Mouse (Mus musculus): ENCODE results near the gene Spata33. TPM values are rescaled to one million over a fixed set of nuclear protein-coding genes. Genes with fewer than 3 reads are reported as not detected.
"Not testable (repeated sequence)": the region's sequence is repeated elsewhere in the genome, so short reads cannot be mapped to it uniquely, and the experiment has no call there.

The Spata33 gene
- polyA plus RNA-seq, 1 experiment from 2014 or later, result 5.0 TPM

DNA sequence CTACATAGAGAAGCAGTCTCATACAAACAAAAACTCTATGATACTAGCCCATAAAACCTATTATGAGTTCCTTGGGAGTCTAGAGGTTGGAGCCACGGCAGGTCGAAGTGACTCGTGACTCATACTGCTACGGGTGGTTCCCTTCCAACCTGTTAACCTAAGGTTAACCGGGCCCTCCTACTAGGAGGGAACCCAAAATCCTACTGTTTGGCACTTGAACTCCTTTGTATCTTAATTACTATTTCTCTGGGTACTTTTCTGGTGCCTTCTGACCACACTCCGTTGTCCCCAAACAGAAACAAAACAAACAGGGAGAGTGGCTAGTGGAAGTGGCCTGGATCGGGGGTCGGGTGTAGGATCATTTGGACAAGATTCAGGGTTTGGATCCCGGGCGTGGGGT lies 756 bp upstream of the Spata33 start:
- no peak for ATAC-seq (replicated peaks)
- H3K9me3 ChIP-seq, result no peaks in the 10 kb centered on the region
- peak overlapping the region; percentile 95 for H3K4me2 ChIP-seq (replicated peaks)
- H3K27ac ChIP-seq (replicated peaks), result no peak overlapping the region
- H3K4me1 ChIP-seq, result peaks cover 21% of the 10 kb centered on the region
- H3K27me3 ChIP-seq, result no peaks in the 10 kb centered on the region
- 53% methylated on average over 10 of the region's 10 CpGs for WGBS
- peaks cover 32% of the 10 kb centered on the region for H3K36me3 ChIP-seq
- H3K9ac ChIP-seq (replicated peaks), result peak overlapping the region; percentile 94
- H3K4me3 ChIP-seq, result peak overlapping the region; percentile 89

GRCm38 (mm10) chr8:123213118-123213772 lies 613 bp downstream of the Spata33 start:
- H3K4me3 ChIP-seq, result peak overlapping the region; percentile 89
- peak overlapping the region; percentile 95 for H3K4me2 ChIP-seq (replicated peaks)
- H3K27me3 ChIP-seq, result no peaks in the 10 kb centered on the region
- H3K36me3 ChIP-seq, result peaks cover 19% of the 10 kb centered on the region
- peak overlapping the region; percentile 94 for H3K9ac ChIP-seq (replicated peaks)
- H3K4me1 ChIP-seq, result peaks cover 21% of the 10 kb centered on the region
- H3K27ac ChIP-seq (replicated peaks), result no peak overlapping the region
- H3K9me3 ChIP-seq, result no peaks in the 10 kb centered on the region
- WGBS, result 20% methylated on average over 22 of the region's 22 CpGs
- ATAC-seq (replicated peaks), result no peak; the same call in 1 of the 2 replicates

DNA sequence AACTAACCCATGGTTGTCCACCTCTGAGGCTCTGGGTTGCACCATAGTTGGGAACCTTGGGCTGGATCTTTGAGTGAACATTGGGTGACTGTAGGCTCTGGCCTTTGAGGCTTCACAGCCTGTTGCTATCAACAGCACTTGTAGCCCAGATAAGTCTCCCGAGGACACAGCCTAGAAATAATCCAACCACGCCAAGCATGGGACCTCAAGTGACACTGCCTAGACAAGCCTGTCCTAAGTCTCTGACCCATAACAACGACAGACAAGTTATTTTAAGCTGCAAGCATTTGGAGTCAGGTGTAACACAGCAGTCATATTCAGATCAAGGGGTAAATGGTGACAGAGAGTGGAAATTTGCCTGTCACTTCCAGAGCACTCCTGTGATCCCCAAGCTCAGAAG lies 2.8 kb downstream of the Spata33 start:
- Histone ChIP-seq H3K9me3 (no peaks in the 10 kb centered on the region), H3K9ac (replicated peaks) (no peak overlapping the region), H3K36me3 (no peaks in the 10 kb centered on the region), H3K4me3 (no peak overlapping the region), H3K4me1 (peaks cover 21% of the 10 kb centered on the region), H3K27me3 (no peaks in the 10 kb centered on the region), H3K4me2 (replicated peaks) (no peak overlapping the region), H3K27ac (replicated peaks) (no peak overlapping the region)
- no peak for ATAC-seq (replicated peaks)
- 80% methylated on average over 3 of the region's 3 CpGs for WGBS

DNA sequence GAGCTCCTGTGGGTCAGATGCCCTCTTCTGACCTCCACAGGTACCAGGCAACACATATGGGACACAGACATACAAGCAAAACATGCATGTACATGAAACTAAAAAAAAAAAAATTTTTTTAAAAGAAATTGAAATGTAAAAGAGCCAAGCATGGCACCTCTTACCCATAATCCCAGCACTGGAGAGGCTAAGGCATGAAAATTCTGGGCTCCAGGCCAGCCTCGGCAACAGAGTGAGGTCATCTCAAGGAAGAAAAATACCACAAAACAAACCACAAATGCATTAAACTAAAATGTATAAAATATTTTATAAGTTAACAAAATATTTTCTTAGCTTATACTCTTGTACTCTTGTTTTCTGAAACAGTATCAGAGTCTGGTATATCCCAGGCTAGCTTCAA lies 8.3 kb downstream of the Spata33 start:
- Histone ChIP-seq H3K4me2 (replicated peaks) (no peak overlapping the region), H3K4me1 (peaks cover 17% of the 10 kb centered on the region), H3K9ac (replicated peaks) (no peak overlapping the region), H3K27me3 (no peaks in the 10 kb centered on the region), H3K27ac (replicated peaks) (no peak overlapping the region), H3K9me3 (no peaks in the 10 kb centered on the region), H3K4me3 (no peak overlapping the region), H3K36me3 (no peaks in the 10 kb centered on the region)
- WGBS, result 73% methylated on average over 1 of the region's 1 CpGs
- no peak for ATAC-seq (replicated peaks)

DNA sequence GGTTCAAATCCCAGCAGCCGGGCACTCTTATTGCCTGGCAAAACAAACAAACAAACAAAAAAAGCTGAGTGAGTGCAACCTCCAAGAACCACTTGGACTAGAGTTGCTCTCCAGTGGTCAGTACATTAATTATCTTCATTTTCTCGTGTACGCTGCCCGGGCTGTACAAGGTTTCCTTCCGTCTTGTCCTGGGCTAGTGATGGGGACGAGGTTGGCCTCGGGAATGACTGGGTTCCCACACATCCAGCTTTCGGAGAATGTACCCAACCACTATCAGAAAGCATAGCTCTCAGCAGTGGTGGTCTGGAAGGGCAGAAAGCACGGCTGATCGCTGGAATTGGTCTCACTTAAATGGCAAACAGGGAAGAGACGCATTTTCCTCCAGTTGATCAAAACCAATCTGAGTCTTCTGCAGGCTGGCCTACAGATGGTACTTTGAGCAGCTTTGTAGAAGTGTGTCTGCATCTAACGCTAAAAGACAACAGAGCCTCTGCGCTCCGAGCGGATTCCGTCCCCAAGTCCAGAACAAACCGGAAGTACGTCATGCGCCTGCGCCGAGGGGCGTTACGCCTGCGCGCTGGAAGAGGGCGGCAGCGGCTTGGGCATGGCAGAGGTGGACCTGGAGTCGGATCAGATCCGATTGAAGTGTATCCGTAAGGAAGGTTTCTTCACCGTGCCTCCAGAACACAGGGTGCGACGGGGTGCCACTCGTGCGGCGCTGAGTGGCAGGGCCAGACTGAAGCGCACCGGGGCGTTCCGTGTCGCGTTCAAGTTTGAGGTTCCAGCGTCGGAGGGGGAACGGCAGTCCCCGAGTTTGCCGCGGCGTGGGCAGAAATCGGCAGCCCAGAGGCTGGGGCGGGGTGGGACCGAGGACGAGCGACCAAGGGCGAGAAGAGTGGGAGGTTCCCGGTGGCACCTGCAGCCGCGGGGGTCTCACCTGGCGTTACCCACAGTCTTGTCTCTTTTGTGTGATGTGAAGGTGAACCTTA lies 11.9 kb downstream of the Spata33 start, which contains the start of gene Cdk10:
Cdk10 (plus strand) TSS at position 565 of the 989 bp plus-strand sequence.
- ATAC-seq (replicated peaks), result peak; percentile 93
- peak within 1 kb of the TSS; percentile 84 for H3K27ac ChIP-seq (replicated peaks)
- WGBS, result 4% methylated on average over 59 of the region's 59 CpGs
- peaks cover 17% of the 10 kb centered on the region for H3K4me1 ChIP-seq
- no peaks in the 10 kb centered on the region for H3K27me3 ChIP-seq
- no peaks in the 10 kb centered on the region for H3K9me3 ChIP-seq
- H3K36me3 ChIP-seq, result 0 out of 2 replicates have a peak, but pooled peaks cover 16% of the 10 kb centered on the region
- H3K4me2 ChIP-seq (replicated peaks), result peak within 1 kb of the TSS; percentile 98
- H3K9ac ChIP-seq (replicated peaks), result peak within 1 kb of the TSS; percentile 83
- H3K4me3 ChIP-seq, result peak within 1 kb of the TSS; percentile 83

GRCm38 (mm10) chr8:123228416-123228815 lies 15.8 kb downstream of the Spata33 start:
- Histone ChIP-seq H3K27ac (replicated peaks) (no peak overlapping the region), H3K9me3 (no peaks in the 10 kb centered on the region), H3K4me1 (peaks cover 17% of the 10 kb centered on the region), H3K36me3 (0 out of 2 replicates have a peak, but pooled peaks cover 20% of the 10 kb centered on the region), H3K4me2 (replicated peaks) (no peak overlapping the region), H3K4me3 (no peak overlapping the region), H3K9ac (replicated peaks) (no peak overlapping the region), H3K27me3 (no peaks in the 10 kb centered on the region)
- no peak for ATAC-seq (replicated peaks)
- 100% methylated on average over 1 of the region's 1 CpGs for WGBS

GRCm38 (mm10) chr8:123230326-123230725 lies 17.7 kb downstream of the Spata33 start:
- H3K9me3 ChIP-seq; H3K4me2 ChIP-seq (replicated peaks); ATAC-seq (replicated peaks); H3K9ac ChIP-seq (replicated peaks); H3K27ac ChIP-seq (replicated peaks); H3K4me3 ChIP-seq: not testable (repeated sequence)
- 0 out of 2 replicates have a peak, but pooled peaks cover 20% of the 10 kb centered on the region for H3K36me3 ChIP-seq
- H3K4me1 ChIP-seq, result peaks cover 15% of the 10 kb centered on the region
- WGBS, result 85% methylated on average over 11 of the region's 11 CpGs
- peaks cover 14% of the 10 kb centered on the region for H3K27me3 ChIP-seq

DNA sequence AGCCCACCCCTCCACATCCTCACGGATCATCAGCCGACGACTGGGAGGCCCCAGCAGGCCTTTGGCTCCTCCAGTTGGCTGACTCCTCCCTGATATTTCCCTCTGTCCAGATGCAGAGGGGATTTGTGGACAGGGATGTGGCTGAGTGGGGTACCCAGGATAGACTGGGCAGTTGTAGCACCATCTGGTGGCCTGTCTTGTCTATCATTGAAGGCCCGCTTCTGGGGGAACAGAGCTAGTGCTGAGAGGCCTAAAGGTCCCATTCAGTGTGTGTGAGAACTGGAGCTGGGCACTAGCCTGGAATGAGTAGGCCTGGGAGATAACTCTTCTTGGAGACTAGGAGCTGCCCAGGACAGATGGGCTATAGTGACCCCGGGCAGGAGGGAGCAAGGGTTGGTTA lies 19.1 kb downstream of the Spata33 start:
- Histone ChIP-seq H3K9me3 (no peaks in the 10 kb centered on the region), H3K27ac (replicated peaks) (no peak overlapping the region), H3K9ac (replicated peaks) (no peak overlapping the region), H3K4me3 (no peak overlapping the region), H3K36me3 (0 out of 2 replicates have a peak, but pooled peaks cover 20% of the 10 kb centered on the region), H3K4me1 (peaks cover 20% of the 10 kb centered on the region), H3K4me2 (replicated peaks) (no peak overlapping the region), H3K27me3 (peaks cover 24% of the 10 kb centered on the region)
- no peak for ATAC-seq (replicated peaks)
- 50% methylated on average over 5 of the region's 5 CpGs for WGBS

GRCm38 (mm10) chr8:123232553-123232952 lies 19.9 kb downstream of the Spata33 start:
- Histone ChIP-seq H3K9me3 (no peaks in the 10 kb centered on the region), H3K36me3 (0 out of 2 replicates have a peak, but pooled peaks cover 13% of the 10 kb centered on the region), H3K9ac (replicated peaks) (no peak overlapping the region), H3K4me1 (peaks cover 20% of the 10 kb centered on the region), H3K4me3 (no peak overlapping the region), H3K27ac (replicated peaks) (no peak overlapping the region), H3K4me2 (replicated peaks) (no peak overlapping the region), H3K27me3 (peaks cover 28% of the 10 kb centered on the region)
- no peak for ATAC-seq (replicated peaks)
- WGBS, result 42% methylated on average over 7 of the region's 7 CpGs

GRCm38 (mm10) chr8:123233300-123233699 lies 20.7 kb downstream of the Spata33 start:
- Histone ChIP-seq H3K27ac (replicated peaks) (no peak overlapping the region), H3K36me3 (0 out of 2 replicates have a peak, but pooled peaks cover 11% of the 10 kb centered on the region), H3K4me2 (replicated peaks) (no peak overlapping the region), H3K4me1 (peaks cover 20% of the 10 kb centered on the region), H3K4me3 (no peak overlapping the region), H3K9me3 (no peaks in the 10 kb centered on the region), H3K9ac (replicated peaks) (no peak overlapping the region), H3K27me3 (peaks cover 28% of the 10 kb centered on the region)
- 60% methylated on average over 13 of the region's 13 CpGs for WGBS
- no peak for ATAC-seq (replicated peaks)

GRCm38 (mm10) chr8:123233760-123234159 lies 21.1 kb downstream of the Spata33 start:
- Histone ChIP-seq H3K4me3 (no peak overlapping the region), H3K4me1 (peaks cover 20% of the 10 kb centered on the region), H3K9ac (replicated peaks) (no peak overlapping the region), H3K36me3 (0 out of 2 replicates have a peak, but pooled peaks cover 9% of the 10 kb centered on the region), H3K9me3 (no peaks in the 10 kb centered on the region), H3K27me3 (peaks cover 28% of the 10 kb centered on the region), H3K27ac (replicated peaks) (no peak overlapping the region), H3K4me2 (replicated peaks) (no peak overlapping the region)
- no peak for ATAC-seq (replicated peaks)
- 75% methylated on average over 11 of the region's 11 CpGs for WGBS

Measured in forebrain, embryonic 15.5 days (tissue).